Mouse (Mus musculus): ENCODE measurements around the gene Agr3. TPM values are rescaled to one million over a fixed set of nuclear protein-coding genes. Genes with fewer than 3 reads are reported as not detected.

The Agr3 gene
- polyA plus RNA-seq, 1 experiment from 2014 or later: not detected

GRCm38 (mm10) chr12:35995799-35996198, 70.4 kb downstream of the Agr3 start:
- no peak overlapping the region for H3K4me3 ChIP-seq (ENCODE audit: low read depth, low read length)
- no peak overlapping the region for H3K4me2 ChIP-seq (ENCODE audit: low read length)
- no peaks in the 10 kb centered on the region; the same call in 1 of the 2 replicates for H3K4me1 ChIP-seq (ENCODE audit: control insufficient read depth, insufficient read depth, low read length)
- no peaks in the 10 kb centered on the region for H3K36me3 ChIP-seq (ENCODE audit: control insufficient read depth, insufficient read depth, low read length)
- no peak overlapping the region for H3K9ac ChIP-seq (ENCODE audit: low read depth, low read length)
- no peak overlapping the region for H3K27ac ChIP-seq (ENCODE audit: low read length)
- no peaks in the 10 kb centered on the region for H3K27me3 ChIP-seq (ENCODE audit: control insufficient read depth, insufficient read depth, low read depth, low read length)
- no peak for ATAC-seq
- no peaks in the 10 kb centered on the region for H3K9me3 ChIP-seq (replicated peaks; ENCODE audit: control insufficient read depth, low read length, poor library complexity, severe bottlenecking)
- 35% methylated on average over 5 of the region's 5 CpGs for WGBS

Other genes starting within 250 kb of the Agr3 start
- gene Agr2, start 67.3 kb downstream of the Agr3 start, polyA plus RNA-seq (2015; fragmentation: Nextera tagmentation; extraction: Ambion mirVana): 0.23 TPM in 1 of 2 replicates, not detected in the other
- gene Tspan13, start 116.9 kb downstream of the Agr3 start, polyA plus RNA-seq (2015; fragmentation: Nextera tagmentation; extraction: Ambion mirVana): 387 and 445 TPM in 2 replicates
- gene Ankmy2, start 231.5 kb downstream of the Agr3 start, polyA plus RNA-seq (2015; fragmentation: Nextera tagmentation; extraction: Ambion mirVana): 82.2 and 83.7 TPM in 2 replicates
- 402 and 433 TPM in 2 replicates for gene Bzw2, start 232.5 kb downstream of the Agr3 start, polyA plus RNA-seq (2015; fragmentation: Nextera tagmentation; extraction: Ambion mirVana)